Mouse (Mus musculus) urinary bladder, adult 2 months (tissue): Measurements from ENCODE around the gene Tspan32. TPM values are rescaled to one million over a fixed set of nuclear protein-coding genes. Genes with fewer than 3 reads are reported as not detected.

Source experiments
- DNase-seq: peaks from one replicate; pipeline ENCODE4 v3.0.0; 2022; ENCODE audit warnings: low spot score
- polyA plus RNA-seq: library from polyadenylated mRNA; depleted of rRNA; stranded (reverse); fragments of >200 nt; gene quantifications from 2 replicates; pipeline ENCODE4 v1.2.3, GENCODE M21; 2012; rRNA removed

The Tspan32 gene
- 1.9 and 2.8 TPM in 2 replicates for polyA plus RNA-seq

- no peak for DNase-seq
These were observed at the start of gene Tspan32 for GRCm38 (mm10) chr7:143004727-143005343. TSS of gene Tspan32 (plus strand) at chr7:143005046.

GRCm38 (mm10) chr7:142956018-142956417 lies 48.8 kb upstream of the Tspan32 start:
- DNase-seq, result no peak

GRCm38 (mm10) chr7:142958817-142959216 lies 46.0 kb upstream of the Tspan32 start:
- no peak for DNase-seq

GRCm38 (mm10) chr7:142959752-142960151 lies 45.1 kb upstream of the Tspan32 start:
- no peak for DNase-seq

- peak; percentile 63 for DNase-seq
These were observed 37.4 kb upstream of the Tspan32 start for GRCm38 (mm10) chr7:142967414-142967883.

- peak; percentile 51 for DNase-seq
These were observed 36.7 kb upstream of the Tspan32 start for GRCm38 (mm10) chr7:142967884-142968808.

- peak; percentile 32 for DNase-seq
These were observed 35.9 kb upstream of the Tspan32 start, which contains the start of gene Ascl2 for GRCm38 (mm10) chr7:142968809-142969511. TSS of gene Ascl2 (minus strand) at chr7:142969264.

- DNase-seq, result no peak
These were observed 22.9 kb upstream of the Tspan32 start for GRCm38 (mm10) chr7:142981908-142982307.

- DNase-seq, result no peak
These were observed 19.7 kb upstream of the Tspan32 start for GRCm38 (mm10) chr7:142985146-142985545.

GRCm38 (mm10) chr7:142987718-142988117 lies 17.1 kb upstream of the Tspan32 start:
- no peak for DNase-seq

GRCm38 (mm10) chr7:142995004-142995403 lies 9.8 kb upstream of the Tspan32 start:
- DNase-seq, result no peak

- no peak for DNase-seq
These were observed 9.1 kb upstream of the Tspan32 start for GRCm38 (mm10) chr7:142995630-142996338.

GRCm38 (mm10) chr7:142996998-142997397 lies 7.8 kb upstream of the Tspan32 start:
- DNase-seq, result no peak

- DNase-seq, result no peak
These were observed 7.3 kb upstream of the Tspan32 start for GRCm38 (mm10) chr7:142997403-142998150.

GRCm38 (mm10) chr7:143002679-143003078 lies 2.2 kb upstream of the Tspan32 start:
- DNase-seq, result no peak

- no peak for DNase-seq
These were observed 674 bp downstream of the Tspan32 start for GRCm38 (mm10) chr7:143005344-143006096.

GRCm38 (mm10) chr7:143006097-143006755 lies 1.4 kb downstream of the Tspan32 start:
- no peak for DNase-seq

GRCm38 (mm10) chr7:143006756-143007598 lies 2.1 kb downstream of the Tspan32 start:
- DNase-seq, result no peak
